Mouse (Mus musculus): ENCODE results near the gene Tcf23. TPM values are rescaled to one million over a fixed set of nuclear protein-coding genes. Genes with fewer than 3 reads are reported as not detected.
A peak's percentile ranks its signal among the peaks of the same experiment; 100 is the strongest.
"Not testable (repeated sequence)": the region's sequence is repeated elsewhere in the genome, so short reads cannot be mapped to it uniquely, and the experiment has no call there.

Gene Tcf23
- polyA plus RNA-seq, 1 experiment, result 1.0 TPM

GRCm38 (mm10) chr5:31000122-31000521, 31.7 kb downstream of the Tcf23 start:
- H3K27me3 ChIP-seq (ENCODE audit: control insufficient read depth, insufficient read depth, low read length), result no peaks in the 10 kb centered on the region
- H3K36me3 ChIP-seq (ENCODE audit: control insufficient read depth, insufficient read depth, low read length), result no peaks in the 10 kb centered on the region
- H3K4me3 ChIP-seq (ENCODE audit: control insufficient read depth, low read depth, low read length), result no peak overlapping the region
- no peak for TF ChIP-seq CTCF (IDR thresholded peaks at IDR 0.05; ENCODE audit: control insufficient read depth, insufficient read depth, insufficient replicate concordance, low read depth, low read length)
- TF ChIP-seq POLR2A (IDR thresholded peaks at IDR 0.05; ENCODE audit: control insufficient read depth, low read depth, low read length), result no peak
- H3K27ac ChIP-seq (ENCODE audit: control insufficient read depth, insufficient read depth, low read depth, low read length), result no peak overlapping the region
- no peaks in the 10 kb centered on the region for H3K4me1 ChIP-seq (ENCODE audit: control insufficient read depth, insufficient read depth, low read length)

GRCm38 (mm10) chr5:31000993-31001392, 32.5 kb downstream of the Tcf23 start:
- Histone ChIP-seq H3K4me3 (ENCODE audit: control insufficient read depth, low read depth, low read length) (no peak overlapping the region), H3K27me3 (ENCODE audit: control insufficient read depth, insufficient read depth, low read length) (no peaks in the 10 kb centered on the region), H3K36me3 (ENCODE audit: control insufficient read depth, insufficient read depth, low read length) (no peaks in the 10 kb centered on the region), H3K27ac (ENCODE audit: control insufficient read depth, insufficient read depth, low read depth, low read length) (no peak overlapping the region), H3K4me1 (ENCODE audit: control insufficient read depth, insufficient read depth, low read length) (no peaks in the 10 kb centered on the region)
- TF ChIP-seq POLR2A (IDR thresholded peaks at IDR 0.05; ENCODE audit: control insufficient read depth, low read depth, low read length) (no peak), CTCF (IDR thresholded peaks at IDR 0.05; ENCODE audit: control insufficient read depth, insufficient read depth, insufficient replicate concordance, low read depth, low read length) (no peak)

GRCm38 (mm10) chr5:31001560-31001959, 33.1 kb downstream of the Tcf23 start:
- TF ChIP-seq CTCF (IDR thresholded peaks at IDR 0.05; ENCODE audit: control insufficient read depth, insufficient read depth, insufficient replicate concordance, low read depth, low read length) (peak; percentile 13; the same call in 1 of the 2 replicates), POLR2A (IDR thresholded peaks at IDR 0.05; ENCODE audit: control insufficient read depth, low read depth, low read length) (no peak)
- no peak overlapping the region for H3K4me3 ChIP-seq (ENCODE audit: control insufficient read depth, low read depth, low read length)
- H3K4me1 ChIP-seq (ENCODE audit: control insufficient read depth, insufficient read depth, low read length), result no peaks in the 10 kb centered on the region
- H3K27ac ChIP-seq (ENCODE audit: control insufficient read depth, insufficient read depth, low read depth, low read length), result no peak overlapping the region
- no peaks in the 10 kb centered on the region for H3K36me3 ChIP-seq (ENCODE audit: control insufficient read depth, insufficient read depth, low read length)
- H3K27me3 ChIP-seq (ENCODE audit: control insufficient read depth, insufficient read depth, low read length), result no peaks in the 10 kb centered on the region

- Histone ChIP-seq H3K4me3 (ENCODE audit: control insufficient read depth, low read depth, low read length) (no peak overlapping the region), H3K27me3 (ENCODE audit: control insufficient read depth, insufficient read depth, low read length) (no peaks in the 10 kb centered on the region), H3K27ac (ENCODE audit: control insufficient read depth, insufficient read depth, low read depth, low read length) (no peak overlapping the region), H3K4me1 (ENCODE audit: control insufficient read depth, insufficient read depth, low read length) (no peaks in the 10 kb centered on the region), H3K36me3 (ENCODE audit: control insufficient read depth, insufficient read depth, low read length) (no peaks in the 10 kb centered on the region)
- TF ChIP-seq POLR2A (IDR thresholded peaks at IDR 0.05; ENCODE audit: control insufficient read depth, low read depth, low read length) (no peak), CTCF (IDR thresholded peaks at IDR 0.05; ENCODE audit: control insufficient read depth, insufficient read depth, insufficient replicate concordance, low read depth, low read length) (peak; percentile 72; the same call in 1 of the 2 replicates)
Measured at GRCm38 (mm10) chr5:31004184-31004583, 35.7 kb downstream of the Tcf23 start.

GRCm38 (mm10) chr5:31012737-31013136, 44.3 kb downstream of the Tcf23 start:
- Histone ChIP-seq H3K4me3 (ENCODE audit: control insufficient read depth, low read depth, low read length) (no peak overlapping the region), H3K4me1 (ENCODE audit: control insufficient read depth, insufficient read depth, low read length) (no peaks in the 10 kb centered on the region), H3K27ac (ENCODE audit: control insufficient read depth, insufficient read depth, low read depth, low read length) (no peak overlapping the region), H3K36me3 (ENCODE audit: control insufficient read depth, insufficient read depth, low read length) (no peaks in the 10 kb centered on the region), H3K27me3 (ENCODE audit: control insufficient read depth, insufficient read depth, low read length) (no peaks in the 10 kb centered on the region)
- TF ChIP-seq CTCF (IDR thresholded peaks at IDR 0.05; ENCODE audit: control insufficient read depth, insufficient read depth, insufficient replicate concordance, low read depth, low read length), result no peak
- TF ChIP-seq POLR2A (IDR thresholded peaks at IDR 0.05; ENCODE audit: control insufficient read depth, low read depth, low read length), result no peak

GRCm38 (mm10) chr5:31015913-31016312, 47.5 kb downstream of the Tcf23 start:
- no peaks in the 10 kb centered on the region for H3K4me1 ChIP-seq (ENCODE audit: control insufficient read depth, insufficient read depth, low read length)
- no peak overlapping the region for H3K27ac ChIP-seq (ENCODE audit: control insufficient read depth, insufficient read depth, low read depth, low read length)
- no peaks in the 10 kb centered on the region for H3K27me3 ChIP-seq (ENCODE audit: control insufficient read depth, insufficient read depth, low read length)
- no peak for TF ChIP-seq CTCF (IDR thresholded peaks at IDR 0.05; ENCODE audit: control insufficient read depth, insufficient read depth, insufficient replicate concordance, low read depth, low read length)
- no peak for TF ChIP-seq POLR2A (IDR thresholded peaks at IDR 0.05; ENCODE audit: control insufficient read depth, low read depth, low read length)
- no peak overlapping the region for H3K4me3 ChIP-seq (ENCODE audit: control insufficient read depth, low read depth, low read length)
- no peaks in the 10 kb centered on the region for H3K36me3 ChIP-seq (ENCODE audit: control insufficient read depth, insufficient read depth, low read length)

- not testable (repeated sequence) for H3K27me3 ChIP-seq (ENCODE audit: control insufficient read depth, insufficient read depth, low read length); H3K4me1 ChIP-seq (ENCODE audit: control insufficient read depth, insufficient read depth, low read length); H3K36me3 ChIP-seq (ENCODE audit: control insufficient read depth, insufficient read depth, low read length); H3K27ac ChIP-seq (ENCODE audit: control insufficient read depth, insufficient read depth, low read depth, low read length); H3K4me3 ChIP-seq (ENCODE audit: control insufficient read depth, low read depth, low read length)
Measured at GRCm38 (mm10) chr5:31021790-31022189, 53.3 kb downstream of the Tcf23 start.

- Histone ChIP-seq H3K4me1 (ENCODE audit: control insufficient read depth, insufficient read depth, low read length) (no peaks in the 10 kb centered on the region), H3K27me3 (ENCODE audit: control insufficient read depth, insufficient read depth, low read length) (no peaks in the 10 kb centered on the region), H3K27ac (ENCODE audit: control insufficient read depth, insufficient read depth, low read depth, low read length) (no peak overlapping the region), H3K4me3 (ENCODE audit: control insufficient read depth, low read depth, low read length) (no peak overlapping the region), H3K36me3 (ENCODE audit: control insufficient read depth, insufficient read depth, low read length) (no peaks in the 10 kb centered on the region)
- no peak for TF ChIP-seq POLR2A (IDR thresholded peaks at IDR 0.05; ENCODE audit: control insufficient read depth, low read depth, low read length)
- no peak for TF ChIP-seq CTCF (IDR thresholded peaks at IDR 0.05; ENCODE audit: control insufficient read depth, insufficient read depth, insufficient replicate concordance, low read depth, low read length)
Measured at GRCm38 (mm10) chr5:31022690-31023089, 54.2 kb downstream of the Tcf23 start.
